Mouse (Mus musculus) cerebellum, adult 18-20 months (tissue): ENCODE data around the gene Sfta2.

Experiments used
- DNase-seq, 2 experiments: peaks; one replicate each; pipeline ENCODE4 v3.0.0; 2021

The Sfta2 gene

GRCm38 (mm10) chr17:35680591-35680990, 79.2 kb downstream of the Sfta2 start:
- DNase-seq, result no peak

- no peak for DNase-seq
These were observed 80.6 kb downstream of the Sfta2 start for GRCm38 (mm10) chr17:35681986-35682385.

- no peak for DNase-seq
These were observed 83.7 kb downstream of the Sfta2 start for GRCm38 (mm10) chr17:35685061-35685460.

- DNase-seq, result no peak
These were observed 87.2 kb downstream of the Sfta2 start for GRCm38 (mm10) chr17:35688347-35689175.

DNA sequence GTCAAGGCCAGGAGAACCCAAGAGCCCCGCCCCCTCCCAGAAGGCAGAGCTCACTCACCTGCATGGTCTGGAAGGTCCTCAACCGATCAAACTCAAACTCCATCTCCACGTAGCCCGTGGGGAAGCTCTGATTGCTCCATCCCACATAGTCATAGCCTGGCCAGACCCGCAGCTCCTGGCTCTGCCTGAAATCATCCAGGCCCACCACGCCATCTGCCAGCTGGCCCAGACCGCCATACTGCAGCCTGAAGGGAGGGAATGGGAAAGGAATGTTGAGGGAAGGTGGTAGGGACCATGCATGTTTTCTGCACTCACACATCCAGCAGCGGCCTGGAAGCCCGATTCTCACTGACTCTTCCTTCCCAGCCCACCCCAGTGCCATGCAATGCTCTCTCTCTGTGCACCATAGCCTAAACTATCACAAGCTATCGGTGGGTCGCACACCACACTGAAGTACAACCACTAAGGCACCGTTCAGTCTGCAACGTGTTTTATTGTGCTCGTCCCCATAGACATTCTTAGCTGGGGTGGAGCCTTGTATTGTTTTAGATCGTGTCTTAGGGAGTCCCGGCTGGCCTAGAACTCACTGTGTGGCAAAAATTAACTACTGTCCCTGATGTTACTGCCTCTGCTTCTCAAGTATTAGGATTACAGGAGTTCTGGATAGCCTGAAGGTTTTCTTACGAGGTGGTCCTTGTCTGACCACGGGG, 88.7 kb downstream of the Sfta2 start:
- no peak for DNase-seq

DNA sequence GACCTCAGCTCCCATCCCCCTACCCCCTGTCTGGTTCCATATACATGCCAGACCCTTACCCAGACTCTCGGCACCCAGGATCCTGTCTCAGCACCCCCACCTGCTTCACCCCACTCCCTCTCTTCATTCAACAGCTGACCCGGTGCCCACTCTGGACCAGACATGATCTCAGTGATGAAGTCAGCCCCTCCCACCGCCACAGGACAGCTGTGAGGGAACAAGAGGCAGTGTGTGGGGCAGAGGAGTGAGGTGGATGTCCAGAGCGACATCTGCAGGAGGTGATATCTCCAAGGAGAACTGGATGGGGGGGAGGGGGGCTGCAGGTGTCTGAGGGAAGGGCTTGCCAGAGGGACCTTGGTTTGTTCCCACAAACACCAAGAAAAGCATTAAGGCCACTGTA, 90.5 kb downstream of the Sfta2 start:
- no peak for DNase-seq

DNA sequence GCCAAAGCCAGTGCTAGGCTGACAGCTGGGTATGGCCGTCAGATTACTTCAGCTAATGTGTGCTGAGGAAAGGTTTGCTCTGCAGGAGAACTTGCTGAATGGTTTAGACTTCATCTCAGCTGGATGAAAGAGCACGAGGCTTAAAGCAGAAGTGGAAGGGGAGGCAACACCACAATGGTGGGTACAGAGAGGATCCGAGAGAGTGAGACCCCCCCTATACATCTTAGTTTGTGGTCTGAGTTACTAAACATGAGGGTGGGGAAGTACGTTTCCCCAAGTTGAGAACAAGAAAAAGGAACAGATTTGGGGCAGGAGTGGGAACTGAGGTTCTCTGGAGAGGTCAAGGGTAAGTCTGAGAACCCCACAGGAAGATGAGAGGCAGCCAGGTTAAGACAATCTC, 91.0 kb downstream of the Sfta2 start:
- DNase-seq, result no peak

DNA sequence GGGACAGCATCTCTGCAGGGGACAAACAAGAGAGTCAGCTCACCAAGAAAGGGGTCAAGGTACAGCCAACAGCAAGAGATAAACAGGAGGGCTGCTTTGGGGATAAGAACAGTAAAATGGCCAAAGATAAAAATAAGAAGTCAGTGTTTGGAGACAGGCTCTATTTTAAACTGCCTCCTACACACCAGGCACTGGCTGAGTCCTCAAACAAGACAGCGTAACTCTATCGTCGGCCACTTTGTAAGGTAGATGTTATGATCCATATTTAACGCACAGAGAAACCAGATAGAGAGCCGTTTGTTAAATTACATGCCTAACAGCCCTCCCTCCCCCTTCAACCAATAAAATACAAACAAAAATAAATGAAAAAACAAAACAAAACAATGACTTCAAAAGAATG, 92.6 kb downstream of the Sfta2 start:
- DNase-seq, result no peak

GRCm38 (mm10) chr17:35695289-35695688, 93.9 kb downstream of the Sfta2 start:
- no peak for DNase-seq

GRCm38 (mm10) chr17:35696691-35697090, 95.3 kb downstream of the Sfta2 start:
- no peak for DNase-seq

- DNase-seq, result no peak
These were observed 96.0 kb downstream of the Sfta2 start for GRCm38 (mm10) chr17:35697429-35697758.

DNA sequence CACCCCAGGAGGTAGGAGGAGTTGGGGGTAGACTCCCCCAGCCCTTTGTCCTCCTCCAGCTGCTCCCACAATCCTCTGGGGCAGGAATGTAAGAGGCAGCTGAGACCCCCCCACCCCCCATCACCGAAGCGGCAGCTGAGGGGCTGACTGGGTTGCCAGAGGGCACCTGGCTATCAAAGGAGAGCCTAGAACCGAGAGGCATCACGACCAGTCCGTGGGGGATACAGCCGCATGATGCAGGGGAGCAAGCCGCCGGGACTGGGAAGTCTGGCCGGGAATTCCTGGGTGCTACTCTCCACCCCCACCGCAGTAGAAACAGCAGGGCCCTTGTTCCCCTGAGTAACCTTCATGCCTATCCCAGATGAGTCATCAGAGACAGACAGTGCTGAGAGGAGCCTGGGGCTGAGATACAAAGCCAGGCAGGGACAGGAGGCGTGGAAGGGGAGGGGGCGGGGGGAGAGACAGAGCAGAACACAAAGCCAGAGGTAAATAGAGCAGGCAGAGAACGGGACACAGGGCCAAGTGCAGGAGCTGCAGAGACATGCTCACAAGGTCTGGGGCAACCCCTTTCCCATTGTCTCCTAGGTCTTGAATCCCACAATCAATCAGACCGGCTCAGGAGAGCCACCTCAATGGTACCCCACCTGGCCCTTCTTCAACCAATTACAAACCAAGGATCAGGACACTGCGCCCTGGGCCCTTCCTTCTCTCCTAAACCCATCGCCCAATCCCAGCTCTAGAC, 96.6 kb downstream of the Sfta2 start:
- peak; percentile 59 to 68 for DNase-seq

- no peak for DNase-seq
These were observed 97.1 kb downstream of the Sfta2 start for GRCm38 (mm10) chr17:35698501-35698883.

DNA sequence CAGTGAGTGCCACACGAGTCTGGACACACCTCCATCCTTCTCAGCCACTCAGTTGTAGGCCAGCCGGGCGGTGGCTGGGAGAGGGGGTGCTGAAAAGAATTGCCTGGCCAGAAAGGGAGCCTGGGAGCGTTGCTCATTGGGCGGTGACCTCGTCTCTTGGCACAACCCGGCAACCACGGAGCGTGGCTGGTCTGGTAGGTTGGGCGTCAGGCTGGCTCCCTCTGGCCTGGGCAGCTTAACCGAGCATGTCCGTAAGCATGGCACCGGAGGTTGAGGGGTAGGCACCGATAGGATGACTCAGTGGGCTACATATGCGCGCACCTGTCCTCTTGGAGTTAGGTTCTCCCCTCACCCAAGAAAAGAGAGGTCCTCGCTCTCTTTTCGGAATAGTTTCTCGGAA, 98.6 kb downstream of the Sfta2 start:
- DNase-seq, result peak; percentile 81 to 89
